Mouse (Mus musculus) kidney, adult 2 months (tissue): ENCODE data around the gene Nme4. TPM values are rescaled to one million over a fixed set of nuclear protein-coding genes. Genes with fewer than 3 reads are reported as not detected.

Experiments used
- DNase-seq: peaks from one replicate; pipeline ENCODE4 v3.0.0; 2021
- H3K27ac ChIP-seq: fragments of 200-500 bp; 2 replicates; pipeline ENCODE4 v1.5.1; 2012; ENCODE audit warnings: low read depth, low read length, control low read depth, inconsistent platforms; ENCODE audit not compliant: insufficient read depth
- H3K27me3 ChIP-seq: fragments of 200-500 bp; replicated peaks from 2 replicates; pipeline ENCODE4 v1.6.1; 2012; ENCODE audit warnings: mild to moderate bottlenecking, moderate library complexity, low read length, inconsistent platforms; ENCODE audit not compliant: control insufficient read depth, insufficient read depth
- H3K36me3 ChIP-seq: fragments of 200-500 bp; 2 replicates; pipeline ENCODE4 v1.6.1; 2012; ENCODE audit warnings: mild to moderate bottlenecking, moderate library complexity, low read length, inconsistent platforms; ENCODE audit not compliant: control insufficient read depth, insufficient read depth
- H3K4me1 ChIP-seq: fragments of 200-500 bp; 2 replicates; pipeline ENCODE4 v1.6.1; 2011; ENCODE audit warnings: low read length; ENCODE audit not compliant: control insufficient read depth, insufficient read depth
- H3K4me3 ChIP-seq: fragments of 200-500 bp; 2 replicates; pipeline ENCODE4 v1.5.1; 2011; ENCODE audit warnings: mild to moderate bottlenecking, low read depth, low read length, control low read depth; ENCODE audit not compliant: insufficient read depth
- CTCF ChIP-seq: fragments of 200-500 bp; conservative IDR thresholded peaks from 2 replicates; pipeline ENCODE4 v1.5.1; 2011; ENCODE audit warnings: low read depth, mild to moderate bottlenecking, control low read depth, low read length, moderate library complexity, mixed read lengths; ENCODE audit not compliant: insufficient read depth, insufficient read length
- POLR2A ChIP-seq: fragments of 200-500 bp; IDR thresholded peaks from one replicate; pipeline ENCODE4 v1.6.1; 2011; ENCODE audit warnings: low read depth, low read length, control low read depth
- WGBS: fragments of 180-500 bp; shearing (Covaris S2); methylation state at CpG from one replicate; pipeline ENCODE4 v1.1.7; 2018; 5-methylcytosine and 5-hydroxymethylcytosine counted together
- polyA plus RNA-seq: library from polyadenylated mRNA; depleted of rRNA; stranded (reverse); fragments of >200 nt; gene quantifications from 2 replicates; pipeline ENCODE4 v1.2.3, GENCODE M21; 2012

The Nme4 gene
- polyA plus RNA-seq, 1 experiment: 45.6 TPM

GRCm38 (mm10) chr17:26070136-26070535, 25.3 kb downstream of the Nme4 start:
- Histone ChIP-seq H3K4me3 (no peak overlapping the region), H3K4me1 (peaks cover 12% of the 10 kb centered on the region), H3K27me3 (no peaks in the 10 kb centered on the region), H3K27ac (no peak overlapping the region), H3K36me3 (no peaks in the 10 kb centered on the region)
- WGBS: 28% methylated on average over 6 of the region's 6 CpGs
- no peak for TF ChIP-seq POLR2A
- no peak for TF ChIP-seq CTCF
- no peak for DNase-seq

- Histone ChIP-seq H3K4me1 (peaks cover 14% of the 10 kb centered on the region), H3K27ac (peak within 1 kb of the TSS; percentile 19; the same call in 1 of the 2 replicates), H3K4me3 (peak within 1 kb of the TSS; percentile 83), H3K27me3 (no peaks in the 10 kb centered on the region), H3K36me3 (no peaks in the 10 kb centered on the region)
- WGBS: under 1% methylated on average over 93 of the region's 94 CpGs
- TF ChIP-seq CTCF: 0 out of 2 replicates have a peak, but pooled peaks have one; percentile 3
- TF ChIP-seq POLR2A: peak; percentile 81
- DNase-seq: peak; percentile 92
These were observed 26.3 kb downstream of the Nme4 start, which contains the start of gene Rab11fip3 for GRCm38 (mm10) chr17:26068831-26069739. Rab11fip3 (minus strand) TSS chr17:26069555.

- no peak for TF ChIP-seq POLR2A
- no peak for TF ChIP-seq CTCF
- H3K4me1 ChIP-seq: peaks cover 14% of the 10 kb centered on the region
- no peaks in the 10 kb centered on the region for H3K27me3 ChIP-seq
- DNase-seq: no peak
- WGBS: 7% methylated on average over 44 of the region's 44 CpGs
- peak overlapping the region; percentile 83 for H3K4me3 ChIP-seq
- no peak overlapping the region for H3K27ac ChIP-seq
- H3K36me3 ChIP-seq: no peaks in the 10 kb centered on the region
These were observed 27.2 kb downstream of the Nme4 start for GRCm38 (mm10) chr17:26068024-26068830.

- no peaks in the 10 kb centered on the region for H3K27me3 ChIP-seq
- H3K4me1 ChIP-seq: peaks cover 14% of the 10 kb centered on the region
- WGBS: 96% methylated on average over 7 of the region's 7 CpGs
- H3K27ac ChIP-seq: no peak overlapping the region
- peak overlapping the region; percentile 22; the same call in 1 of the 2 replicates for H3K4me3 ChIP-seq
- DNase-seq: no peak
- TF ChIP-seq CTCF: no peak
- TF ChIP-seq POLR2A: no peak
- H3K36me3 ChIP-seq: no peaks in the 10 kb centered on the region
These were observed 28.8 kb downstream of the Nme4 start for GRCm38 (mm10) chr17:26066488-26067020.

- Histone ChIP-seq H3K4me1 (peaks cover 12% of the 10 kb centered on the region), H3K4me3 (no peak overlapping the region), H3K36me3 (no peaks in the 10 kb centered on the region), H3K27ac (no peak overlapping the region), H3K27me3 (no peaks in the 10 kb centered on the region)
- WGBS: 30% methylated on average over 6 of the region's 6 CpGs
- no peak for TF ChIP-seq POLR2A
- no peak for TF ChIP-seq CTCF
- DNase-seq: peak; percentile 57
These were observed 30.5 kb downstream of the Nme4 start for GRCm38 (mm10) chr17:26064916-26065315.

GRCm38 (mm10) chr17:26057787-26058567, 37.4 kb downstream of the Nme4 start:
- Histone ChIP-seq H3K27ac (no peak overlapping the region), H3K27me3 (no peaks in the 10 kb centered on the region), H3K36me3 (no peaks in the 10 kb centered on the region), H3K4me3 (no peak overlapping the region), H3K4me1 (peaks cover 18% of the 10 kb centered on the region; the same call in 1 of the 2 replicates)
- 78% methylated on average over 9 of the region's 9 CpGs for WGBS
- DNase-seq: no peak
- no peak for TF ChIP-seq CTCF
- TF ChIP-seq POLR2A: no peak
